Mouse (Mus musculus) E14TG2a.4 (cell line): Measurements from ENCODE around the gene Rab24.

Experiments used
- CTCF ChIP-seq: conservative IDR thresholded peaks from 2 replicates; pipeline ENCODE4 v1.5.1; 2014; ENCODE audit warnings: low read length
- POU5F1 ChIP-seq: IDR thresholded peaks from 2 replicates; pipeline ENCODE4 v1.6.1; 2014; ENCODE audit warnings: low read length, borderline replicate concordance

- TF ChIP-seq CTCF, result no peak
- no peak for TF ChIP-seq POU5F1
These were observed 9.6 kb downstream of the Rab24 start for GRCm38 (mm10) chr13:55312028-55312630.
